ENCODE assay signal across 7 mouse cellular contexts in the genomic region with DNA sequence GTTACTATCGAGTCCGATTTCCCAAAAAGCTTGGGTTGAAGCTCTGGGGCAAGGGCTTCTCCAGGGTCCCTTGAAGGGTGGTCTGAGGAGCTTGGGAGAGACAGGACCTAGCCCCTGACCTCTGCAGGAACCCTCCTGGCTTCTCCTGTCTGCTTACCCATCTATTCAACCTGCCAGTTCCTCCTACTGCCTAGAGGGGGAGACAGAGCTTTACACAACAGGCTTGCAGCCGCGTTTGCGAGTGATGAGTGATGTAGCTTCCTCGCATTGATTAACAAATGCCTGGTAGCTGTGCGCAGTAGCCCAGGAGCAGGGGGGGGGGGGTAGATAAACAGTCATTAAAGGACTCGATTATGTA. TPM values are rescaled to one million over a fixed set of nuclear protein-coding genes. Genes with fewer than 3 reads are reported as not detected.
DNase-seq lines count a peak whose midpoint lies in the region; ATAC-seq lines count a peak whose summit lies in the region.

No protein-coding gene starts in this region.

- peaks cover 37% of the 10 kb centered on the region for H3K36me3 ChIP-seq in intestine, embryonic 14.5 days (ENCODE audit: control insufficient read depth, insufficient read depth, low read length)

- H3K27me3 ChIP-seq in intestine, embryonic 14.5 days (replicated peaks; ENCODE audit: control insufficient read depth, insufficient read depth, low read length), result no peaks in the 10 kb centered on the region

- no peak for ATAC-seq in intestine, embryonic 14.5 days (replicated peaks; ENCODE audit: low FRiP score, low TSS enrichment, low read depth)
- peak; percentile 55 for ATAC-seq in megakaryocyte-erythroid progenitor cell, adult 5-6 weeks (replicated peaks; ENCODE audit: low FRiP score, low TSS enrichment, poor library complexity, severe bottlenecking)

- 8% methylated on average over 8 of the region's 8 CpGs for WGBS in intestine, embryonic 14.5 days

- peak; percentile 51 to 55 for DNase-seq in adrenal gland, adult 18-20 months (ENCODE audit: low spot score in 2 of 2)
- peak; percentile 74 to 78 for DNase-seq in cerebellum, postnatal 36 days
- peak; percentile 53 for DNase-seq in gastrocnemius, postnatal 10 days
- peak; percentile 82 for DNase-seq in intestine, embryonic 14.5 days (ENCODE audit: low spot score)
- peak; percentile 77 to 90 for DNase-seq in left cerebral cortex, postnatal 25 days (ENCODE audit: low spot score in 2 of 2)
- DNase-seq in right cerebral cortex, postnatal 4 days, result peak; percentile 59

- H3K27ac ChIP-seq in intestine, embryonic 14.5 days (ENCODE audit: low read depth), result no peak overlapping the region

- peak overlapping the region; percentile 71 for H3K4me3 ChIP-seq in intestine, embryonic 14.5 days (ENCODE audit: low read depth, low read length)

- 0 out of 2 replicates have a peak overlapping the region, but pooled peaks have one; percentile 10 for H3K9ac ChIP-seq in intestine, embryonic 14.5 days (ENCODE audit: low read length)

- no peaks in the 10 kb centered on the region for H3K9me3 ChIP-seq in intestine, embryonic 14.5 days (ENCODE audit: control insufficient read depth, low read length)

- intact Hi-C loops in left cerebral cortex, postnatal 25 days (cut with DNase I), result loop anchor here (1.0 to 5.0 kb wide), 2 partner anchors 27 to 157 kb away; no protein-coding TSS in a partner anchor

- H3K4me2 ChIP-seq in intestine, embryonic 14.5 days (ENCODE audit: low read length), result peak overlapping the region; percentile 97

- H3K4me1 ChIP-seq in intestine, embryonic 14.5 days (replicated peaks; ENCODE audit: control insufficient read depth, insufficient read depth, low read length), result peaks cover 24% of the 10 kb centered on the region

RNA-seq across cellular contexts. Expression of gene Pdxp, which starts 1.9 kb away (rescaled TPM):
- 1 to 10 TPM; 3.1 to 5.4 TPM for total RNA-seq in adrenal gland, adult 18-20 months (2021)
- total RNA-seq in gastrocnemius, postnatal 10 days (2021), result 10 to 100 TPM in 1 of 2 experiments, 1 to 10 TPM in 1; 9.4 to 10.1 TPM
- polyA plus RNA-seq in intestine, embryonic 14.5 days (2014; fragmentation: Nextera tagmentation; extraction: Ambion mirVana), result 16.3 and 17.5 TPM in 2 replicates
- total RNA-seq in left cerebral cortex, postnatal 25 days (2021), result 100 to 1,000 TPM; 165 to 180 TPM
- 12.7 and 22.5 TPM in 2 replicates for total RNA-seq in megakaryocyte-erythroid progenitor cell, adult 5-6 weeks (2014; fragmentation: Nextera tagmentation)
- 6.6 and 6.9 TPM in 2 replicates for total RNA-seq in megakaryocyte-erythroid progenitor cell, adult 5-6 weeks (2017)

RNA-seq across cellular contexts. Expression of gene Lgals1, which starts 10.9 kb away (rescaled TPM):
- 100 to 1,000 TPM; 300 to 824 TPM for total RNA-seq in adrenal gland, adult 18-20 months (2021)
- total RNA-seq in gastrocnemius, postnatal 10 days (2021), result 100 to 1,000 TPM; 679 to 727 TPM
- polyA plus RNA-seq in intestine, embryonic 14.5 days (2014; fragmentation: Nextera tagmentation; extraction: Ambion mirVana), result 1,194 and 1,197 TPM in 2 replicates
- total RNA-seq in left cerebral cortex, postnatal 25 days (2021), result 10 to 100 TPM; 19.6 to 21.3 TPM
- 54.9 and 83.9 TPM in 2 replicates for total RNA-seq in megakaryocyte-erythroid progenitor cell, adult 5-6 weeks (2014; fragmentation: Nextera tagmentation)
- total RNA-seq in megakaryocyte-erythroid progenitor cell, adult 5-6 weeks (2017), result 91.1 and 98.2 TPM in 2 replicates

RNA-seq across cellular contexts. Expression of gene Sh3bp1, which starts 16.1 kb away (rescaled TPM):
- 1 to 10 TPM; 4.1 to 6.5 TPM for total RNA-seq in adrenal gland, adult 18-20 months (2021)
- total RNA-seq in gastrocnemius, postnatal 10 days (2021), result 10 to 100 TPM in 1 of 2 experiments, 1 to 10 TPM in 1; 6.0 to 11.6 TPM
- polyA plus RNA-seq in intestine, embryonic 14.5 days (2014; fragmentation: Nextera tagmentation; extraction: Ambion mirVana), result 30.2 and 35.5 TPM in 2 replicates
- total RNA-seq in left cerebral cortex, postnatal 25 days (2021), result 10 to 100 TPM; 20.4 to 24.3 TPM
- 31.8 and 53.7 TPM in 2 replicates for total RNA-seq in megakaryocyte-erythroid progenitor cell, adult 5-6 weeks (2014; fragmentation: Nextera tagmentation)
- 11.4 and 11.6 TPM in 2 replicates for total RNA-seq in megakaryocyte-erythroid progenitor cell, adult 5-6 weeks (2017)

RNA-seq across cellular contexts. Expression of gene Gm49510, which starts 16.2 kb away (rescaled TPM):
- not detected for total RNA-seq in adrenal gland, adult 18-20 months (2021)
- total RNA-seq in gastrocnemius, postnatal 10 days (2021), result not detected
- 0.62 and 0.86 TPM in 2 replicates for polyA plus RNA-seq in intestine, embryonic 14.5 days (2014; fragmentation: Nextera tagmentation; extraction: Ambion mirVana)
- under 1 TPM; 0.48 to 0.73 TPM for total RNA-seq in left cerebral cortex, postnatal 25 days (2021)
- total RNA-seq in megakaryocyte-erythroid progenitor cell, adult 5-6 weeks (2014; fragmentation: Nextera tagmentation), result not detected in 2 replicates
- total RNA-seq in megakaryocyte-erythroid progenitor cell, adult 5-6 weeks (2017), result 2.6 TPM in 1 of 2 replicates, not detected in the other

RNA-seq across cellular contexts. Expression of gene Nol12, which starts 19.1 kb away (rescaled TPM):
- total RNA-seq in adrenal gland, adult 18-20 months (2021), result 10 to 100 TPM; 41.2 to 47.0 TPM
- 10 to 100 TPM; 27.1 to 30.7 TPM for total RNA-seq in gastrocnemius, postnatal 10 days (2021)
- 46.0 and 53.5 TPM in 2 replicates for polyA plus RNA-seq in intestine, embryonic 14.5 days (2014; fragmentation: Nextera tagmentation; extraction: Ambion mirVana)
- 10 to 100 TPM; 37.7 to 37.9 TPM for total RNA-seq in left cerebral cortex, postnatal 25 days (2021)
- 52.3 and 56.7 TPM in 2 replicates for total RNA-seq in megakaryocyte-erythroid progenitor cell, adult 5-6 weeks (2014; fragmentation: Nextera tagmentation)
- 15.3 and 31.6 TPM in 2 replicates for total RNA-seq in megakaryocyte-erythroid progenitor cell, adult 5-6 weeks (2017)

Comparison
In these comparisons a context has a peak if more than half of its experiments do, and no peak if none do; other contexts are left out.
1. RNA of gene Pdxp, which starts 1.9 kb away (total RNA-seq): 165 to 180 TPM in left cerebral cortex, postnatal 25 days; 6.6 to 22.5 TPM in megakaryocyte-erythroid progenitor cell, adult 5-6 weeks, 9.4 to 10.1 TPM in gastrocnemius, postnatal 10 days and 3.1 to 5.4 TPM in adrenal gland, adult 18-20 months; every median in the first group is over 4 times any median in the second.
2. Peak in every context shown above with its lines, with median percentiles within 50 percentile points of each other: DNase-seq.